Mouse (Mus musculus) liver, embryonic 11.5 days (tissue): ENCODE data around the gene Slc7a7. TPM values are rescaled to one million over a fixed set of nuclear protein-coding genes. Genes with fewer than 3 reads are reported as not detected.
A peak's percentile ranks its signal among the peaks of the same experiment; 100 is the strongest.
"Not testable (repeated sequence)": the region's sequence is repeated elsewhere in the genome, so short reads cannot be mapped to it uniquely, and the experiment has no call there.

Experiments used
- ATAC-seq: fragments of 200-750 bp; cut with Nextera tagmentation; replicated peaks from 2 replicates; pipeline ENCODE4 v1.8.0; 2017; ENCODE audit warnings: moderate number of reproducible peaks, mild to moderate bottlenecking, moderate TSS enrichment, moderate library complexity; ENCODE audit not compliant: low FRiP score
- DNase-seq: peaks from one replicate; pipeline ENCODE4 v3.0.0-alpha.2; 2017; ENCODE audit warnings: low spot score
- H3K27ac ChIP-seq: fragments of 300-500 bp; sonication (generic); 2 replicates; pipeline ENCODE4 v1.5.1; 2014; ENCODE audit warnings: mild to moderate bottlenecking, low read depth, low read length, control low read depth
- H3K27me3 ChIP-seq: fragments of 300-500 bp; sonication (generic); replicated peaks from 2 replicates; pipeline ENCODE4 v1.6.1; 2014; ENCODE audit warnings: low read length, mixed read lengths; ENCODE audit not compliant: control insufficient read depth, insufficient read depth
- H3K36me3 ChIP-seq: fragments of 300-500 bp; sonication (generic); 2 replicates; pipeline ENCODE4 v1.6.1; 2014; ENCODE audit warnings: mild to moderate bottlenecking, low read length, moderate library complexity, mixed read lengths; ENCODE audit not compliant: control insufficient read depth, insufficient read depth
- H3K4me1 ChIP-seq: fragments of 300-500 bp; sonication (generic); replicated peaks from 2 replicates; pipeline ENCODE4 v1.6.1; 2014; ENCODE audit warnings: low read length, mixed read lengths; ENCODE audit not compliant: control insufficient read depth, insufficient read depth
- H3K4me2 ChIP-seq: fragments of 300-500 bp; sonication (generic); 2 replicates; pipeline ENCODE4 v1.6.1; 2014; ENCODE audit warnings: mild to moderate bottlenecking, control low read depth, moderate library complexity
- H3K4me3 ChIP-seq: fragments of 300-500 bp; sonication (generic); 2 replicates; pipeline ENCODE4 v1.5.1; 2014; ENCODE audit warnings: low read depth, low read length, control low read depth
- H3K9ac ChIP-seq: fragments of 300-500 bp; sonication (generic); 2 replicates; pipeline ENCODE4 v1.6.1; 2014; ENCODE audit warnings: low read depth, low read length, control low read depth
- H3K9me3 ChIP-seq: fragments of 300-500 bp; sonication (generic); 2 replicates; pipeline ENCODE4 v1.6.1; 2016; ENCODE audit warnings: low read length, inconsistent platforms, mixed read lengths; ENCODE audit not compliant: control insufficient read depth
- WGBS: fragments of 180-500 bp; shearing (Covaris S2); extraction: QIAGEN DNeasy Blood & Tissue Kit; methylation state at CpG from one replicate; pipeline ENCODE4 v1.1.7; 2014; 5-methylcytosine and 5-hydroxymethylcytosine counted together
- polyA plus RNA-seq: library from polyadenylated mRNA; unstranded; fragments of >200 nt; fragmentation: Nextera tagmentation; extraction: Ambion mirVana; gene quantifications from 2 replicates; pipeline ENCODE4 v1.2.1, GENCODE M21; 2014

Gene Slc7a7
- polyA plus RNA-seq, 1 experiment from 2014 or later: 8.3 TPM

GRCm38 (mm10) chr14:54366581-54366980, 51.0 kb downstream of the Slc7a7 start:
- DNase-seq (no peak), ATAC-seq (no peak)
- Histone ChIP-seq H3K27me3 (no peaks in the 10 kb centered on the region), H3K4me1 (peaks cover 7% of the 10 kb centered on the region), H3K4me2 (no peak overlapping the region), H3K4me3 (no peak overlapping the region), H3K27ac (no peak overlapping the region), H3K9ac (no peak overlapping the region), H3K36me3 (peaks cover 50% of the 10 kb centered on the region), H3K9me3 (no peaks in the 10 kb centered on the region)
- WGBS: 94% methylated on average over 10 of the region's 10 CpGs

GRCm38 (mm10) chr14:54365026-54365645, 52.4 kb downstream of the Slc7a7 start:
- no peak for ATAC-seq
- Histone ChIP-seq H3K4me2 (no peak overlapping the region), H3K9me3 (no peaks in the 10 kb centered on the region), H3K36me3 (peaks cover 42% of the 10 kb centered on the region), H3K27me3 (no peaks in the 10 kb centered on the region), H3K9ac (no peak overlapping the region), H3K4me3 (no peak overlapping the region), H3K4me1 (peaks cover 9% of the 10 kb centered on the region), H3K27ac (no peak overlapping the region)
- 87% methylated on average over 5 of the region's 5 CpGs for WGBS
- DNase-seq: no peak

GRCm38 (mm10) chr14:54363156-54363555, 54.4 kb downstream of the Slc7a7 start:
- Histone ChIP-seq H3K4me1 (peaks cover 9% of the 10 kb centered on the region), H3K27me3 (no peaks in the 10 kb centered on the region), H3K36me3 (peaks cover 23% of the 10 kb centered on the region), H3K9ac (no peak overlapping the region), H3K4me3 (no peak overlapping the region), H3K9me3 (no peaks in the 10 kb centered on the region), H3K27ac (no peak overlapping the region), H3K4me2 (no peak overlapping the region)
- no peak for DNase-seq
- 92% methylated on average over 8 of the region's 8 CpGs for WGBS
- ATAC-seq: no peak

GRCm38 (mm10) chr14:54360577-54361340, 56.8 kb downstream of the Slc7a7 start, which contains the start of gene Oxa1l:
Gene Oxa1l, plus strand, starts transcription at chr14:54360834.
- ATAC-seq (peak; percentile 84), DNase-seq (peak; percentile 96)
- peaks cover 9% of the 10 kb centered on the region for H3K4me1 ChIP-seq

GRCm38 (mm10) chr14:54354406-54354805, 63.2 kb downstream of the Slc7a7 start:
- Histone ChIP-seq H3K4me3 (no peak overlapping the region), H3K4me1 (no peaks in the 10 kb centered on the region), H3K27me3 (no peaks in the 10 kb centered on the region), H3K9me3 (no peaks in the 10 kb centered on the region; the same call in 1 of the 2 replicates), H3K4me2 (no peak overlapping the region), H3K27ac (no peak overlapping the region), H3K36me3 (no peaks in the 10 kb centered on the region), H3K9ac (no peak overlapping the region)
- ATAC-seq: no peak
- 41% methylated on average over 1 of the region's 1 CpGs for WGBS
- no peak for DNase-seq

More at GRCm38 (mm10) chr14:54360577-54361340, 56.8 kb downstream of the Slc7a7 start, which contains the start of gene Oxa1l:
- 1% methylated on average over 48 of the region's 48 CpGs for WGBS
- Histone ChIP-seq H3K36me3 (peaks cover 10% of the 10 kb centered on the region), H3K4me3 (peak within 1 kb of the TSS; percentile 72), H3K9me3 (no peaks in the 10 kb centered on the region; the same call in 1 of the 2 replicates), H3K9ac (peak within 1 kb of the TSS; percentile 88), H3K4me2 (peak within 1 kb of the TSS; percentile 89), H3K27ac (peak within 1 kb of the TSS; percentile 23), H3K27me3 (no peaks in the 10 kb centered on the region)

- WGBS: 89% methylated on average over 8 of the region's 8 CpGs
- H3K4me2 ChIP-seq: no peak overlapping the region
- H3K4me1 ChIP-seq: no peaks in the 10 kb centered on the region
- no peaks in the 10 kb centered on the region; the same call in 1 of the 2 replicates for H3K9me3 ChIP-seq
- ATAC-seq (no peak), DNase-seq (no peak)
- H3K36me3 ChIP-seq: no peaks in the 10 kb centered on the region
- no peak overlapping the region for H3K27ac ChIP-seq
- no peaks in the 10 kb centered on the region for H3K27me3 ChIP-seq
- no peak overlapping the region for H3K9ac ChIP-seq
- H3K4me3 ChIP-seq: no peak overlapping the region
Observed at GRCm38 (mm10) chr14:54352314-54352713, 65.3 kb downstream of the Slc7a7 start.

GRCm38 (mm10) chr14:54350773-54351541, 66.6 kb downstream of the Slc7a7 start:
- H3K9ac ChIP-seq, ATAC-seq, DNase-seq, H3K27ac ChIP-seq, H3K4me1 ChIP-seq, H3K4me2 ChIP-seq, H3K27me3 ChIP-seq, H3K4me3 ChIP-seq, H3K9me3 ChIP-seq, H3K36me3 ChIP-seq: not testable (repeated sequence)
- WGBS: 78% methylated on average over 16 of the region's 16 CpGs

GRCm38 (mm10) chr14:54341807-54342206, 75.8 kb downstream of the Slc7a7 start:
- H3K4me3 ChIP-seq, H3K27me3 ChIP-seq, H3K9ac ChIP-seq, ATAC-seq, H3K4me1 ChIP-seq, H3K4me2 ChIP-seq, DNase-seq, H3K9me3 ChIP-seq, H3K36me3 ChIP-seq, H3K27ac ChIP-seq: not testable (repeated sequence)
- WGBS: 28% methylated on average over 2 of the region's 2 CpGs
